Mouse (Mus musculus) intestine, postnatal 0 days (tissue): ENCODE measurements around the gene Ppm1l. TPM values are rescaled to one million over a fixed set of nuclear protein-coding genes. Genes with fewer than 3 reads are reported as not detected.

Source experiments
- ATAC-seq: fragments of 200-750 bp; cut with Nextera tagmentation; 2 replicates; pipeline ENCODE4 v1.8.0; 2017; ENCODE audit warnings: mild to moderate bottlenecking, moderate TSS enrichment, moderate library complexity
- H3K27ac ChIP-seq: fragments of 300-500 bp; sonication (generic); 2 replicates; pipeline ENCODE4 v1.5.1; 2014; ENCODE audit warnings: mild to moderate bottlenecking, low read depth, low read length, moderate library complexity
- H3K27me3 ChIP-seq: fragments of 300-500 bp; sonication (generic); replicated peaks from 2 replicates; pipeline ENCODE4 v1.6.1; 2014; ENCODE audit warnings: low read length, mixed read lengths; ENCODE audit not compliant: control insufficient read depth, insufficient read depth
- H3K36me3 ChIP-seq: fragments of 300-500 bp; sonication (generic); 2 replicates; pipeline ENCODE4 v1.6.1; 2014; ENCODE audit warnings: mild to moderate bottlenecking, moderate library complexity; ENCODE audit not compliant: control insufficient read depth, insufficient read depth
- H3K4me1 ChIP-seq: fragments of 300-500 bp; sonication (generic); replicated peaks from 2 replicates; pipeline ENCODE4 v1.6.1; 2014; ENCODE audit warnings: antibody characterized with exemption, low read length, mixed read lengths; ENCODE audit not compliant: control insufficient read depth, insufficient read depth
- H3K4me2 ChIP-seq: fragments of 300-500 bp; sonication (generic); replicated peaks from 2 replicates; pipeline ENCODE4 v1.6.1; 2014; ENCODE audit warnings: low read depth, mild to moderate bottlenecking, moderate library complexity
- H3K4me3 ChIP-seq: fragments of 300-500 bp; sonication (generic); 2 replicates; pipeline ENCODE4 v1.5.1; 2014; ENCODE audit warnings: low read depth, low read length
- H3K9ac ChIP-seq: fragments of 300-500 bp; sonication (generic); 2 replicates; pipeline ENCODE4 v1.6.1; 2014; ENCODE audit warnings: mild to moderate bottlenecking, low read depth, low read length
- H3K9me3 ChIP-seq: fragments of 300-500 bp; sonication (generic); 2 replicates; pipeline ENCODE4 v1.6.1; 2016; ENCODE audit warnings: mixed run types; ENCODE audit not compliant: control insufficient read depth
- CTCF ChIP-seq: sonication (generic); IDR thresholded peaks from 2 replicates; pipeline ENCODE4 v1.5.1; 2016; ENCODE audit warnings: low read depth, mild to moderate bottlenecking, control low read depth, antibody characterized with exemption, moderate library complexity
- WGBS: fragments of 180-500 bp; shearing (Covaris S2); extraction: QIAGEN DNeasy Blood & Tissue Kit; methylation state at CpG from one replicate; pipeline ENCODE4 v1.1.7; 2014; 5-methylcytosine and 5-hydroxymethylcytosine counted together
- polyA plus RNA-seq: library from polyadenylated mRNA; unstranded; fragments of >200 nt; fragmentation: Nextera tagmentation; extraction: Ambion mirVana; gene quantifications from 2 replicates; pipeline ENCODE4 v1.2.1, GENCODE M21; 2015

Ppm1l gene
- polyA plus RNA-seq, 1 experiment from 2014 or later, result 3.0 TPM

DNA sequence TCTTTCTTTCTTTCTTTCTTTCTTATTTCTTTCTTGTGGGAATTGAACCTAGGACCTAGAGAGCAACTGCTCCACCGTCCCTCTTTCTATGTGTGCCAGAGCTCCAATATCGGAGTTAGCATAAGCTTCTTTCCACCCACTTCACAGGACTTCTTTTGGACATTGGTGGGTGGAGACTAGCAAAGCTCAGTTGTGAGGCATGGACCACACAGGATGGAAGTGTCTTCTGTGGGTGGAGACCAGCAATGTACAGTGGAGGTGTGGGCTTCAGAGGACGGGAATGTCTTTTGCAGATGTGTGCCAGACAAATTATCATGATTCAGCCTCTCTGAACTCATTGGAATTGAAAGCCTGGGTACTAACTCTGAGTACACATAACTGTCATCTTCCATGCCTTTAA lies 180.5 kb downstream of the Ppm1l start:
- Histone ChIP-seq H3K27ac (no peak overlapping the region), H3K4me1 (no peaks in the 10 kb centered on the region), H3K4me2 (no peak overlapping the region), H3K9me3 (no peaks in the 10 kb centered on the region), H3K4me3 (no peak overlapping the region), H3K9ac (no peak overlapping the region), H3K36me3 (no peaks in the 10 kb centered on the region), H3K27me3 (no peaks in the 10 kb centered on the region)
- 81% methylated on average over 3 of the region's 3 CpGs for WGBS
- no peak for ATAC-seq
- no peak for TF ChIP-seq CTCF

DNA sequence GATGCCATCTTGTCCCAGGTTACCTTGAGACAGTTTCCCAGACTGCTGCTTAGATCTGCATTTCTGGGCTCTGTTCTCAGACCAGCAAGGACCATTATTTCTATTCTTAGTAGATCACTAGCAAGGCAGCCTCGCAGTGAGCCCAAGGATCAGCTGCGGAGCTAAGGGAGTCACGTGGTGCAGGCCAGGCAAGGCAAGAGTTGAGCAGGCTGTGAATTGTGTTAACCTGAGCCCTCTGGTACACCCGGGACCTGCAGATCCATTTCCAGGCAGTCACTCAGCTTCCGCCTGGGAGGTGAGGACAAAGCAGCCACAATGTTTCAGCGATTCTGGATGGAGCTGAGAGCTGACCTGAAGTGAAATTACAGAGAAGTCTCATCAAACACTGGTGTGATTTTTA lies 185.3 kb downstream of the Ppm1l start:
- H3K36me3 ChIP-seq, result no peaks in the 10 kb centered on the region
- 44% methylated on average over 6 of the region's 6 CpGs for WGBS
- H3K4me1 ChIP-seq, result no peaks in the 10 kb centered on the region
- ATAC-seq, result no peak
- H3K27ac ChIP-seq, result no peak overlapping the region
- H3K4me3 ChIP-seq, result no peak overlapping the region
- H3K9me3 ChIP-seq, result no peaks in the 10 kb centered on the region
- H3K4me2 ChIP-seq, result no peak overlapping the region
- H3K27me3 ChIP-seq, result no peaks in the 10 kb centered on the region
- no peak overlapping the region for H3K9ac ChIP-seq
- no peak for TF ChIP-seq CTCF

DNA sequence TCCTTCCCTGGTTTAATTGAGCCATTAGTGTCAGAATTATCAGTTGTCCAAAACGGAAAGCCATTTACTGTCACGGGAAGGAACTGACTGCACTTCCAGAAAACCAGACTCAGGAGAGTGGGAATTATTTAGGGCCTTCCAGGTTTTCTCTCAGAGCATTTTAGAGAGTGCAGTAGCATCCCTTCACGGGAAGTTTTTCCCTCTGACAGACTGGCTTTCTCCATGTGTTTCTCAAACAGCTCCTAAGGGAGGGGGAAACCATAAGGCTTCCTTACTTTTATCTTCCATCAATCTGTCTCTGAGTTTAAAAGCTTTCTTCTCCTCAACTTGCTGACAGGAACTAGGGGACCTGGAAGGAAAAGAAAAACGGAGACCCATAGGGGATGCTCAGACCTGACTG lies 185.9 kb downstream of the Ppm1l start:
- Histone ChIP-seq H3K27ac (no peak overlapping the region), H3K9me3 (no peaks in the 10 kb centered on the region), H3K36me3 (no peaks in the 10 kb centered on the region), H3K4me2 (no peak overlapping the region), H3K27me3 (no peaks in the 10 kb centered on the region), H3K9ac (no peak overlapping the region), H3K4me1 (no peaks in the 10 kb centered on the region), H3K4me3 (no peak overlapping the region)
- no peak for TF ChIP-seq CTCF
- WGBS, result 60% methylated on average over 4 of the region's 4 CpGs
- no peak for ATAC-seq

DNA sequence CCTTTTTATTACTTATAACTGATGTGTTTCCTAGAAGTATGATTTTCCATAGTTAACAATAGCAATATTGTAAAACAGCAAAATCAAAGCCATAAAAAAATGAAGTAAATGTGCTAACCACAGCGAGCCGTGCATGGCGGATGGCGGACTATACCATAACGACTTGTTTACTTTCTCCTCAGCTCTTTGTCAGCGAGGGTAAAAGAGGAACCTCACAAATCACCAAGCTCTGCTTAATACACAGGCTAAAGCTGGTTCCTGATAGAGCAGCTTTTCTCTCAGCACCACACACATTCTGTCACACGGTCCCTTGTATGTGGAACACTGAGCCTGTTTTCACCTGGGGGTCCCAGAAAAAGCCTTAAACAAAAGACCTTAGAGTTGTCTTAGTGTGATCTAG lies 188.4 kb downstream of the Ppm1l start:
- H3K4me3 ChIP-seq, result no peak overlapping the region
- no peaks in the 10 kb centered on the region for H3K4me1 ChIP-seq
- H3K36me3 ChIP-seq, result no peaks in the 10 kb centered on the region
- 44% methylated on average over 7 of the region's 7 CpGs for WGBS
- no peaks in the 10 kb centered on the region for H3K9me3 ChIP-seq
- H3K9ac ChIP-seq, result no peak overlapping the region
- no peak for TF ChIP-seq CTCF
- H3K27ac ChIP-seq, result no peak overlapping the region
- no peak for ATAC-seq
- H3K27me3 ChIP-seq, result no peaks in the 10 kb centered on the region
- H3K4me2 ChIP-seq, result no peak overlapping the region

DNA sequence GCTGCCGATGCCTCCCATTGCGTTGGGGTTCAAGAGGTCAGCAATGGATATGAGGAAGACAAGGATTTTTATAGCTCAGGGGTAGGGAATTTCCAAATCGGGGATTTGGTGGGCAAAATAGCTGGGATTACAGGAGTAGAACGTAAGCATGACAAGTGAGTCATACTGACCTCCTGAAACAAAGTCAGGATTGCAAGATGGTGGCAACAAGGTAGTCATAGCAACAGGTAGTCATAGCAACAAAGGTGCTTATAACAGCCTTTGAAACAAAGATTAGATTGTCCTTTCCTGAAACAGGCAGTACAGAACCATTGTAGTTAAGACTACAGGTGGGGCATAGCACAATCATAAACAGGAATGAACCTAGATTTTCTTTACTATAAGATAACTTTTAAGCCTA lies 189.7 kb downstream of the Ppm1l start:
- Histone ChIP-seq H3K4me3 (no peak overlapping the region), H3K27me3 (no peaks in the 10 kb centered on the region), H3K36me3 (no peaks in the 10 kb centered on the region), H3K27ac (no peak overlapping the region), H3K4me2 (no peak overlapping the region), H3K4me1 (no peaks in the 10 kb centered on the region), H3K9me3 (no peaks in the 10 kb centered on the region), H3K9ac (no peak overlapping the region)
- no peak for ATAC-seq
- 84% methylated on average over 4 of the region's 4 CpGs for WGBS
- TF ChIP-seq CTCF, result no peak

DNA sequence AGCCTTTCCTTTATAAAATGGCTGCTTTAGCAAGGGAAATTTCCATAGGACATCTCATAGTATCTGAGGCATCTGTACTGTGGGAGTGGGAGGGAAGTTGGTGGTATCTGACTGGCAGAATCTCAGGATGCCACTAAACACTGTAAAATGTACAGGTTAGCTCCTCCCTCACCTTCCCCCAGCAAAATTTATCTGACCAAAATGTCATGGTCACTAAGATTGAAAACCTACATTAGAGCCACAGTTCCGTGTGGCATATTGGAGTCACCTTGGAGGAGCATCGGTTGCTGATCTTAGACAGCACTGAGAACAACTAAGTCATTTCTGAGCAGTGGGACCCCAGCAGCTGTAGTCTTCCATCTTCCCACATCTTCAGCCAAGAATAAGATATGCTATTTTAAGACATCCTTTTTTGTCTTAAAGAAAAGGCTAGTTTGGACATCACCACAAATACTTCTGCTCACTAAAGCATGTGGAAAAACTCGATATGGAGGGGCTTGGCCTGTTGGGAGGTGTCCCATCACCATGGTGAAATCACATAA lies 192.8 kb downstream of the Ppm1l start:
- no peaks in the 10 kb centered on the region for H3K36me3 ChIP-seq
- H3K27me3 ChIP-seq, result no peaks in the 10 kb centered on the region
- 74% methylated on average over 3 of the region's 3 CpGs for WGBS
- no peak overlapping the region for H3K27ac ChIP-seq
- H3K9ac ChIP-seq, result no peak overlapping the region
- no peaks in the 10 kb centered on the region for H3K4me1 ChIP-seq
- no peaks in the 10 kb centered on the region for H3K9me3 ChIP-seq
- no peak for TF ChIP-seq CTCF
- H3K4me3 ChIP-seq, result no peak overlapping the region
- no peak overlapping the region for H3K4me2 ChIP-seq
- ATAC-seq, result no peak

DNA sequence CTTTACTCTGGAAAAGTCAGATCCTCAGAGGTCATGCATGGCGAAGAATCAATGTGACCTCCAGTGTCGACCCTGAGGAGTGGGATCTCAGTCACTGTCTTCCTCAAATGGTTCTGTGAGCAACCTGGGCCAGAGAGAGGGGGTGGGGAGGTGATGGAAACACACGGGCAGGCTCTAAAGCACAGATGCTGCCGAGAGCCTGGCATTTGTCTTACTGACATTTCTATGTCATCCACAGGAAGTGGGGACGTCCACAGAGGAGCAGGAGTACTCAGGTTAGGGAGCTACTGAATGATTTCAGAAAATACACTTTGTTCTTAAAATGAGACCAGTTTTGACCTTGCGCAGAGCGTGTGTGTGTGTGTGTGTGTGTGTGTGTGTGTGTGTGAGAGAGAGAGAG lies 195.2 kb downstream of the Ppm1l start:
- Histone ChIP-seq H3K4me1 (no peaks in the 10 kb centered on the region), H3K36me3 (no peaks in the 10 kb centered on the region), H3K9ac (no peak overlapping the region), H3K4me3 (no peak overlapping the region), H3K27ac (no peak overlapping the region), H3K4me2 (no peak overlapping the region), H3K27me3 (no peaks in the 10 kb centered on the region), H3K9me3 (no peaks in the 10 kb centered on the region)
- ATAC-seq, result no peak
- WGBS, result 44% methylated on average over 7 of the region's 7 CpGs
- TF ChIP-seq CTCF, result no peak
